Mouse (Mus musculus): ENCODE results near the gene Epha3. TPM values are rescaled to one million over a fixed set of nuclear protein-coding genes. Genes with fewer than 3 reads are reported as not detected.

The Epha3 gene
- total RNA-seq, 2 experiments from 2014 or later, result not detected

DNA sequence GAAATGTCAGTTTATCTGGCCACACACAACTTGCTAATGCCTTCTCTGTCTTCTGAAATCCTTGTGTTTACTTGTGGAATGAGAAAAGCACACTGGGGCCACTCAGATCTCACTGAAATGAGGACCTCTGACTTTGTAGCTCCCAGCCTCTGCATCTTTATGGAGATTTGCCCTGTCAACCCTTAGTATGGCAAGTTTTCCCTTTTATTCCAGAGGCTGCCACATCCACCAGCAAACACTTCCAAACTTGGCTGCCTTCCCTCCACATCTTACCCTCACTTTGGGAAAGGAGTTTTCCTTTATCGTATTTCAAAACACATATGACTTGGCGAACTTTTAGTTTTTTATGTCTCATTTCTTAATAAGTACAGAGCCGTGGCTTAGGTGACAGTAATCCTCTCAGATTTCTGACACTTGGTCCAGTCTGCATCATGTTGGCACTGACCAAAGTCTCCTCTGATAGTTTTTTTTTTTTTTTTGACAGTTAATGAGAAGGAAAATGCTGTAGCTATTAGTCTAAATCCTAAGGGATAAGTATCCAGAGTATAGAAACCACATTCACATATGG, 198.0 kb downstream of the Epha3 start:
- ATAC-seq (replicated peaks; ENCODE audit: low FRiP score, poor library complexity, severe bottlenecking), result no peak

DNA sequence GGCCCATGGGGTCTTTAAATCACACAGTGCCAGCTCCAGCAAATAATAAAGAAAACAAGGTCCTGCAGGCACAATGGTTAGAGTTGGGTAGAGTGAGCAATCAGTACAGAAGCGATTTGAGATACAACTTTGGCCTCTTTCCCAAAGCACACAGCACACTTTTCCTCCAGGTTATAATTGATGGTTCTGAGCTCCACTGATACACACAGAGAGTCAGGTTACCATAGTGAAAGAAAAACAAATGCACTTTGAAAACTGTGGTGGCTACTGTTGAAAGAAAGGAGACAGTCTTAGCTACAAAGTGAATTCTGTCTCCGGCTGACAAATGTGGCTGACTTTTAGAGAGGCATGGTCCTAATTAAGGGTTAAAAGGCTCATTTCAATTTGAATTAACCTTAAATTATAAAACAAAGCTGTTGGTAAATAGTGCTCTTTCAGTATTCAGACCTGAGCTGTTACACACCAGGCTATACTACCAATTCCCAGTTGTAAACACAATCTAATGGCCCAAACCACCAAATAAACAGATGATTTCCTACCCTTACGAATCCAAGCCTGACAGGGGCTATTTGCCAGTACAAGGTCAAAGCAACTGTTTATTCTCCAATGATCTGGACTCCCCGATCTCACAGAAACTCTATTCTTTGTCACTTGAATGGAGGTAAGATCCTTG, 205.5 kb downstream of the Epha3 start:
- ATAC-seq (replicated peaks; ENCODE audit: low FRiP score, poor library complexity, severe bottlenecking), result no peak

DNA sequence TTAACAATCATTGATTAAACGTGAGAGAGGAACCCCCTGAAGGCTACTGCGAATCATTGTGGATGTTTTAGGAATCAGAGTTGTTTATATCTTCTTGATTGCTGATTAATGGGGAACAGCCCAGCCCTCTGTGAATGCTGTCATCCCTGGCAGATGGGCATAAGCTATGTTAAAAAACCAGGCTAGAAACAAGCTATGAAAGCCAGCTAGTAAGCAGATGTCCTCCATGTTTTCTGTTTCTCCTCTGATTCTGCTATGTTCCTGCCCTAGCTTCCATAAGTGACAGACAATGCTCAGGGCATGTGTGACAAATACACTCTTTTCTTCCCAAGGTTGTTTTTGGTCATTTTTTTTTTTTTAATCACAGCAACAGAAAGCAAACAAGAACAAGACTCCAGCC, 206.2 kb downstream of the Epha3 start:
- no peak for ATAC-seq (replicated peaks; ENCODE audit: low FRiP score, poor library complexity, severe bottlenecking)

DNA sequence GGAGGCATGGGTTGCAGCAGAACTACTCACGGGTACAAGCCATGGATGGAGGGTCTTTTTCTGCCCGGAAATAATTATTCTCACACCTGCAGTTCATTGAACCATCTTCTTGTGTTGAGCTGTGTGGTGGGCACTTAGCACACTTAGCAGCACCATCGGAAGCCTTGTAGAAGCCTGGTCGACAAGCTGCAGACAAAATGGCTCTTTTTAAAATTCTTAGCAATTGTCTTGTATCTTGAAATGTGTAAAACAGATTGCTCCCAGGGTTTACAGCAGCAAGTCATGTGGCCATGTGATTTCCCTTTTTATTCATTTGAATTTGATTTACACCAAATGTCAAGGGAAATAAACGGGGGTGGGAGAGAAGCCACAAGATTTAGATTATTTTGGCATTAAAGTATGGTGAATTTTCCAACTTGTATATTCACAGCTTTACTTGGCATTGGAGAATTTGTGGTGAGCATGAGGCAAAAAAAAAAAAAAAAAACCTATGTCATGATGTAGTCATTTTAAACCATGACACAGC, 210.5 kb downstream of the Epha3 start:
- ATAC-seq (replicated peaks; ENCODE audit: low FRiP score, poor library complexity, severe bottlenecking), result no peak

DNA sequence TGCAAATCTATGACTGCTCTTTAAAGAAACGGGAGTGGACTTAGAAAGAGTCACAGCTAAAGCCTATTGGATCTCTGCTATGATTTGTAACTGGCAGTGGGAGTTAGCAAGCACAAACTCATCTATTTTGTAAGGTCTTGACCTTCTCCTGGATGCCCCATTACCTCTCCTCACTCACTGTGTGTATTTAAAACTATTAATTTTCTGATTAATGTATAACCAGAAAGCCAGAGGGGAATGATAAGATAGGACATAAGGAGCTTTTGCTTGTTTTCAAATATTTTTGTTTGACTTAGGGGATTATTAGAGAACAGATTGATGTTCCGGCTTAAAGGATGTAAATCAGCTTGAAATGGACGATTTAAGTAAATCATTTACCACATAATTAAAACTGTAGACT, 213.2 kb downstream of the Epha3 start:
- no peak for ATAC-seq (replicated peaks; ENCODE audit: low FRiP score, poor library complexity, severe bottlenecking)

DNA sequence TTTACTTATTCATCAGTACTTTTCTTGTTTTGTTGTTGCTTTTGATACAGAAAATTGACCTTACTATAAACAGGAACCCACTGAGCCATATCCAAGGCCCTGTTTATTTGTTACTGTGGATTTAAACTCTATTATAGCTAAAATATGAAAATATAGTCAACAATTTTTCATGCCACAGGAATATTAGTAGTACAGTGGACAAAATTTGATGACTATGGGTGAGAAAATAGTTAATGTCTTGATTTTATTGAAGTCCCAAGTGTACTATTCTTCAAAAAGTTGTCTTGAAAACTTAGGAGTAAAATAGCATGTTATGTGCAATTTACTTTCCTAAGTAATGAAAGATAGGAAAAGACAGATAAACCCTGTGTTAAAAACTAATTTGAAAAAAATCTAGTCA, 217.4 kb downstream of the Epha3 start:
- no peak for ATAC-seq (replicated peaks; ENCODE audit: low FRiP score, poor library complexity, severe bottlenecking)

DNA sequence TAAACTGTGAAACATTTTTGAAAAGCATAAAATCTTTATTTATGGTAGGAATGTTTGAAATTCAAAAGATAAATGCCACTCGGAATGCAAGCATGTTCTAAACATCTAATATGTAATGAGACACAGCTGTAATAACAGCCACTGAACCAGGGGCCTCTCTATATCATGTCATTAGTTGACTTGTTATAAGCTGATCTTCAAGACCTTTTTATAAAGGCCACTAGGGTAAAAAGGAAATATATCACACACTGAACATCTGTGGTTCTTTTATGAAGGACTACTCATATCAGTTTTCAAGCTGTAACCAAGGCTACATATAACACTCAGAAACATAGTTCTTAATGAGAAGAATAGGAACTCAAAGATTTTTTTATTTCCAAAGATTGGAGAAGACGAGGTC, 221.3 kb downstream of the Epha3 start:
- ATAC-seq (replicated peaks; ENCODE audit: low FRiP score, poor library complexity, severe bottlenecking), result no peak

DNA sequence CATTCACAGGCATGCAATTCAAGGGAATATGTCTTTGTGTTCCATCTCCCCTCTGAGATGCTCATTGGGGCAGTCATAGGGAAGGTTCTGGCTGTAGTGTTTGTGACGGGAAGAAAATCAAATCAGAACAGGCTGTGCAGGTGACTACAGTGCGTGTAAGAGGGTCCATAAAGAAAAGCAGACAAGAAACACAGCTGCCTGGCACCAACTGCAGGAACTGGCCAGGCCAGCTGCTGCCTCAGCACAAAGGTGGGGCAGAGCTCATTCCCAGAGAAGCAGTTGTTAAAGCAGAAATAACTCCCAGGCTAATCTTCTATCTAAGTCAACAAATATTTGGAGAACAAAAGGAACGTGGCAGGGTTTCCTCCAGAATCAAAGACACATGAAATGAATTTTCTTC, 222.4 kb downstream of the Epha3 start:
- no peak for ATAC-seq (replicated peaks; ENCODE audit: low FRiP score, poor library complexity, severe bottlenecking)

DNA sequence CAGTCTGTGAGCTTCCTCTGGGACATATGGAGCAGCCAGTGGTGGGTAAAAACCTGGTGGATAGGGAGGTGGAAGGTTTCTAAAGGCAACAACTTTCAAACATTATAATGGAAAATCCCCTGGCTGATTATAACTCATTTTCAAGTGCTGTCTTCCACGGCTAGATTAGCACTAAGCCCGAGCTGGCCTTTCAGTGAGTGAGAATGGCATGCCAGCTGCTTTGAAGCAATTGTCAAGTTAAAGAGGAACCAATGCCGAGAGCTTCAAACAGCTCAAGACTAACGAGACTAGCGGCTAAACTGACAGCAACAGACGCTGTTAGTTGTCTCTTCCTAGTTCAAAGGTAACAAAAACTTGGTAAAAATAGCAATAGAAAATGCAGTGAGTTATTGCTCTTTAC, 225.3 kb downstream of the Epha3 start:
- no peak for ATAC-seq (replicated peaks; ENCODE audit: low FRiP score, poor library complexity, severe bottlenecking)

DNA sequence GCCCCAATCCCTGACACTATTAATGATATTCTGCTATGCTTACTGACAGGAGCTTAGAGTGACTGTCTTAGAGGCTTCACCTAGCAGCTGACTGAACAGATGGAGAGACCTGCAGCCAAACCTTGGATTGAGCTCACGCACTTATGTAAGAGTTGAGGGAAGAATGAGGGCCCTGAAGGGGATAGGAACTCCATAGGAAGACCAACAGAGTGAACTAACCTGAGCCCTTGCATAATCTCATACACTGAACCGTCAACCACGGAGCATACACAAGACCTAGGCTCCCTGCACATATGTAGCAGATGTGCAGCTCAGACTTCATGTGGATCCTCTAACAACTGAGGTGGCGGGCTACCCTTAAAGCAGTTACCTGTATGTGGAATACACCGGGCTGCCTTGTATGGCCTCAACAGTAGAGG, 230.2 kb downstream of the Epha3 start:
- ATAC-seq (replicated peaks; ENCODE audit: low FRiP score, poor library complexity, severe bottlenecking), result no peak

DNA sequence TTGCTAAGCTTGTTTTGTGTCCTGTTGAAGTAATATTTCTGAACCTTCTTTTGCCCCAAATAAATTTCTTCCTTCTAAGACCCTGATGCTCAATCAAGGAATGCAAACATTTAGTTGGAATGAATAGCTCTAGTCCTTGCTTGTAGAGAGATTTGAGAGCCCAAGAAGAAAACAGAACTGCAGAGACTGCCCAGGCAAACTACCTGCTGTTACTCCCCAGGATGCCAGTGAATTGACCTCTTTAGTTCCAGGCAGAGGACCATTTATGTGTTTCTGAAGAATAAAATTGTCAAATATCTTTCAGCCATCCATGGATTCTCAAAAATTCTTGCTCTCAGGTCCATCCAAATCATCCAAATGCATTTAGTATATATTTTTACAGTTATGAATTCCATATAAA, 238.7 kb downstream of the Epha3 start:
- ATAC-seq (replicated peaks; ENCODE audit: low FRiP score, poor library complexity, severe bottlenecking), result no peak

DNA sequence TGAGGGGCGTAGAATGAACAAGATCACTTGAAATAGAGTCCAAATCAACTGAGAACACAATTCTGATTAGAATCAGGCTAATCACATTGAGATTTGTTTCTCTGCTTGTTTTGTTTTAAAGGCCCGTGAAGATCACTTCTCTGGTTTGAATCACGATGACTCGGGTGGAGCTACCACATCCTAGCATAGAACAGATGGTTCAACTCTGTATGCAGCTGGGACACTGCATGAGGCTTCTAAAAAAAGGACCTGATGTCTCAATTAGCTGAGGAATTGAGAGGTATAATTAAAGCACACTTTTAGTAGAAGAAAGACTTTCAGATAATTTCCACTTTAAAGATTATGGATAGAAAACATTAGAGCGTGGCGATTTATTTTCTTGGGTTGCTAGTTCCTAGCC, 242.1 kb downstream of the Epha3 start:
- ATAC-seq (replicated peaks; ENCODE audit: low FRiP score, poor library complexity, severe bottlenecking), result no peak

DNA sequence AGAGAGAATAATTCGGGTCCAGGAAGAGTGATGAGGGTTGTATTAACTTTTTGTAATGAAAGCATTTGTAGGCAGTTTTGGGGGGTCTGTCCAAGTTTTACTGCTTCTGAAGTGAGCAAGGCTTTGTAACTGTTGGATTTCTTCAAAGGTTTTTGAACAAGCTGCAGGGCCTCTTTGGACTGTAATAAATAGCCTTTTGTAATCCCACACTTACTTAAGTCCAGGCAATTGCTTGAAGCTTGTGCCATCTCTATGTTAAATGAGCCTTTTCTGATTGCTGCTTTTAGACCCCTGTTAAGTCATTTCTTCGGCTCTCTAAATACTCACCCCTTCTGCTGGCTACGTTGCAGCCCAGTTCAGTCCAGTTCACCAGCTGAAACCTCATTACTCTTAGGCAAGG, 248.6 kb downstream of the Epha3 start:
- no peak for ATAC-seq (replicated peaks; ENCODE audit: low FRiP score, poor library complexity, severe bottlenecking)

DNA sequence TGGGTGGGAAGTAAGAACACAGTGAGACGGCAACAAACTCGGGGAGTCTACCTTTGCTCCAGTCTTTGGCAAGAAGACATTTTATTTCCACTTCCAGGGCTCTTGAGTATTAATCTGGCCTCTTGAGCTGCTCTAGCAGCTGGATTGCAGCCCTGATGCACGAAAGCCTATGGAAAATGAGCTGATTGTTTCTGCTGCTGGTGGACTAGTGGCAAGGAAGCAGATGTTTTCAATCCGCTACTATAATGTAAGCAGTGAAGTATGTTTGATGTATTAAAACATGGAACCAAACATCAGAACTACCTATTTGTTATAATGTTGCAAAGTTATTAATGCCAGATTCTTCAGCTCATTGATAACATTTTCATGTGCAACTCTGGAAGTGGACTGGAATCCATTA, 251.0 kb downstream of the Epha3 start:
- ATAC-seq (replicated peaks; ENCODE audit: low FRiP score, poor library complexity, severe bottlenecking), result no peak

DNA sequence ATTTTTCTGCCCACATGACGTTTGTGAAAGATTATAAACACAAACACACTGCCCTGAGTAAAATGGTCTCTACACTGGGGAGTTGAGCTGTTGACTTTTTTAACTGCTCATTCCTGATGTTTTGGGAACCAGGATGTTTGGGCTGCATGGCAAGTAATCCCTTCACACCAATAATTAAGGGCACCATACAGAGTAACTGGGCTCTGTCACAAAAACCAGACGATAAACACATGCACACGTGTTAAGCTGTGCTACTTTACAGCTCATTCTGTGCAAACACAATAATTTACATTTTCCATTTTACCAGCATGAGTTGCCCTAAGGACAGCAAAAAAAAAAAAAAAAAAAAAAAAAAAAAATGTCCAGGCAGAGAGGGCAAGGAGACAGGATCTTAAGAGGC, 263.7 kb downstream of the Epha3 start:
- ATAC-seq (replicated peaks; ENCODE audit: low FRiP score, poor library complexity, severe bottlenecking), result no peak

DNA sequence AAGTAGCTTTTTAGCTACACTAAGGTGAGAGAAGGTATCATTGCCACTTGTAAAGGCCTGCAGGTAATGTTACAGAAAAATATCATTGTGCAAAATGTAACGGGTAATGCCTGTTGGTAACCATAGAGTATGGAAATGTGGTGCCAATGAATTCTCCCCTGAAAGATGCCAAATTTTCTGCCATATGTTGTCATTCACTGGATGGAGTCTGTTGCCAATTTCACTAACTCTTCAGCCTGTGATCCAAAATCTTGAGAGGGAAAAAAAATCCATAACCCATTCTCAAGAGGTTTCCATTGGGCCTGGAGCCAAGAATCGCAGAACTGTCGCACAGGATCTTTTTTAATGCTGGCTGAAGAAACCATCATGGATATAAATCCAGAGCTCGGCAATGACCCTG, 269.3 kb downstream of the Epha3 start:
- ATAC-seq (replicated peaks; ENCODE audit: low FRiP score, poor library complexity, severe bottlenecking), result no peak

DNA sequence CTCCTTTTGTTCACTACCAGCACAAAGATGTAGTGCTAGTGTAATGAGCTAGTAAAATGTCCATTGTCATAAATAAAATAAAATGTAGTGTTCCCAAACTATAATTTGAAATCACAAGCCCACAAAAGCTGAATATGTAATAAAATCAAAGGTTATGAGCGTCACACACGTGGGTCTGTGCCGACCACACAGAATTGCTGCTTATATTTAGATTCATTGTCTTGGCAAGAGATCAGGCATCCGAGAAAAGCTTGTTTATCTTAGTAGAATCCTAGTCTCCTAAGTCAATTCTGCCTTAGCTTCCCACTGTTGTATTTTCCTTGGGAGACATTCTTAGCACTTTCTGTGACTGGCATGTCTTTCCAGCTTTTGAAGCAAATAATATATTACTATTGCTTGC, 294.2 kb downstream of the Epha3 start:
- ATAC-seq (replicated peaks; ENCODE audit: low FRiP score, poor library complexity, severe bottlenecking), result no peak

DNA sequence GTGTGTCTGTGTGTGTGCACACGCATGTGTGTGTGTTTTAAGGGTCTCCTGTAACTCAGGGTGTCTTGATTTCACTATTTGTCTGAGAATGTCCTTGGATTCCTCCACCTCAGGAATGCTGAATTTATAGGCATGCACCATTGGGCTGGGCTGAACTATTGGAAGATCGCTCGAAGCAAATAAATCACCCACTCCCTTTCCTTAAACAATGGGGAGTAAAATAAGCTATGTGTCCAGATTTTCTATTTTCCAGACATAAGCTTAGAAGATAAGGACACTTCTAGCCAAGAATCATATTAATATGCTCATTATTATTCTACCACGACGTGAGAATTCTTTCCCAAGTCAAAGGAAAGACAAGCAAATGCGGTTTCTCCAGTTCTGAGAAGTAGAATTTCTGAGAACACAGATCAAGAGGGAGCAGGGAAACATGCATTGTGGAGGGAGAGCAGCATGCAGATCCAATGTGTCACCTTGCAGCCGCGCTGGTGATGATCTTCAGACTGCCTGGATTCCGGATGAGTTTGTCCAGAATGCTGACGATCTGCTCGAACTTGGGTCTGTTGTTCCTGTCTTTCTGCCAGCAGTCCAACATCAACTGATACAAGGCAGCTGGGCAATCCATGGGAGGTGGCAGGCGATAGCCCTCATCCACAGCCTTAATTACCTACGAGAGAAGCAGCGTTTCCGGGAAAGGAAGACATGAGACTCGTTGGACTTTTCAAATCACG, 297.7 kb downstream of the Epha3 start:
- no peak for ATAC-seq (replicated peaks; ENCODE audit: low FRiP score, poor library complexity, severe bottlenecking)

DNA sequence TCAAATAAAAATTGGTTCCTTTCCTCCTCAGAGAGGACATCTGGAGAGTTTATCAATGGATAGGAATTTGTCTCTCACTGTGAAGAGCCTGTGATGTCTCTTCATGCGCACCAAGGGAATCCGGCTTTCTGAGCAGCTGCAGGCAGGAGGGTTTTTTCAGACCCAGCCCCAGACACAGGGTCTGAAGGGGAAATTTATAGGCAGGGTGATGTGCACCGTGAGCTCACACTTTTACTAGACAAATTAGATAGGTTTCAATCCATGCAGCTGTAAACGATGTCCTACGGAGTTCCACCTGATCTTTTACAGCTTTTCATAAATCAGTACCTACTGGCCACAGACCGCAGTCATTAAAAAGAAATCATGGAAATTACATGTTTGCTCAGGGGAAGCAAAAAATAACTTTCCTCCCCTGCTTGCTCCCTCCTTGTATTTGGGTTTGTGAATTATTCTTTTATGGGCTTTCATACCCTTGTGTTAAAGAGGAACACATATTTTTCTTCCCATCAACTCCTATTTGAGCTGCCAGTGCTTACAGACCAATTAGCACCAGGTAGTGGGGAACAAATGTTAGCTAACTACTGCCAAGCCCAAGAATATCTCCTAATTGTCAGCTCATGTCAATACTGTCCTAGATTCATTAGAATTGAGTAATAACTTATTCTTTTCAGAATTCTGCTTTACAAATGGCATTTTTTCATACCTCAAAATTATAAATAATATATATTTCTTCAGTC, 307.4 kb downstream of the Epha3 start:
- no peak for ATAC-seq (replicated peaks; ENCODE audit: low FRiP score, poor library complexity, severe bottlenecking)

DNA sequence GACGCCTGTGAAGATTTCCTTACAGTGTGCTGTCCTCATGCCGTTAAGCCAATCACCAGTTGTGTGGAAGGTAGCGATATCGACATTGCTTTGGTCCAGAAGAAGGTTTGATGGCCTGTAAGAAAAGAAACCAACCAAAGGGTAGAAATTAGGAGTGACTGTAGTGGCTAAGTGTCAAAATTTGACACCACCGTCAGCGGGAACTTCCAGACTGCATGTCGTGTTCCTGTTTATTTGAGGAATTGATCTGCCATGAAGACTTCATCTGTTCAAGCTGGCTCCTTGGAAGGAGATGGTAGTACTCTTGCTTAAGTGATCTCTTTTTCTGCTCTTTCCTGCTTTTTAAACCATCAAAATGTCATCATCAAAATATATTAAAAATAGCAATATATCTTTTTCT, 311.4 kb downstream of the Epha3 start:
- ATAC-seq (replicated peaks; ENCODE audit: low FRiP score, poor library complexity, severe bottlenecking), result no peak

DNA sequence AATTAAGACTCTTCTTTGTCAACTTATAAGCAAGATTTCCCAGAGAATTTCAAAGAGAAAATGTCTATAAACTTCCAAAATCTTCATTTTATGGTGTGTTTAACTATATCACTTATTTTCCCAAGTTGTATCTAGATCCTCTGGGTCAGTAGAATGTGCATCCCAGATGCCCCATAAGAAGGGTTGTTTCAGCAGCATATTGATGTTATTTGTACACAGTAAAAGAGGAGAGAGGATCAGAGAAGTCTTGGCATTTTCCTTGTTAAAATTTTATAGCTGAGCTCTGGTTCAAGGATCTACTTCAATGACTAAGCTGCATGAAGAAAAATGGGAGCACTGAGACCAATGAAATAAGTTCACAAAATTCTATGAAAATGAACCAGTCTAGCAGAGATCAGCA, 324.5 kb downstream of the Epha3 start:
- ATAC-seq (replicated peaks; ENCODE audit: low FRiP score, poor library complexity, severe bottlenecking), result no peak

Measured in erythroid progenitor cell, adult 5-6 weeks (primary cell).